ENCODE assay signal across 8 mouse cellular contexts in genomic region chr10:80053831-80054815, GRCm38 (mm10). TPM values are rescaled to one million over a fixed set of nuclear protein-coding genes. Genes with fewer than 3 reads are reported as not detected.
DNase-seq lines count a peak whose midpoint lies in the region; ATAC-seq and TF ChIP-seq lines count a peak whose summit lies in the region.

No protein-coding gene starts in this region.

- TF ChIP-seq CTCF in MEL (IDR thresholded peaks at IDR 0.05 in 2 of 3, conservative IDR thresholded peaks at IDR 0.05 in 1 of 3; ENCODE audit: control insufficient read depth in 1 of 3, insufficient read depth in 1 of 3, low read depth in 2 of 3, low read length in 3 of 3, poor library complexity in 1 of 3, severe bottlenecking in 1 of 3), result peak in 2 of 3 experiments; percentile 26 to 52; a peak in 4 of 6 replicates

- WGBS in forebrain, embryonic 14.5 days, result 1% methylated on average over 77 of the region's 77 CpGs
- under 1% methylated on average over 76 of the region's 77 CpGs for WGBS in large intestine, adult 2 months

- H3K4me3 ChIP-seq in MEL (ENCODE audit: control insufficient read depth in 1 of 2, insufficient read depth in 1 of 2, low read depth in 2 of 2, low read length in 2 of 2), result peak overlapping the region; percentile 77
- H3K4me3 ChIP-seq in forebrain, embryonic 14.5 days (ENCODE audit: low read depth, low read length), result peak overlapping the region; percentile 72

- TF ChIP-seq RAD21 in MEL (IDR thresholded peaks at IDR 0.05; ENCODE audit: low read depth, low read length), result no peak

- H3K9ac ChIP-seq in MEL (ENCODE audit: control insufficient read depth, low read depth, low read length, poor library complexity, severe bottlenecking), result peak overlapping the region; percentile 89
- peak overlapping the region; percentile 90 for H3K9ac ChIP-seq in forebrain, embryonic 14.5 days (ENCODE audit: low read length)

- DNase-seq in MEL (ENCODE audit: low read depth, low spot score), result peak; percentile 69
- peak; percentile 66 for DNase-seq in cerebellum, adult 11 months
- peak; percentile 66 for DNase-seq in forebrain, embryonic 14.5 days (ENCODE audit: low spot score)
- DNase-seq in heart, postnatal 14 days, result peak; percentile 81 to 82
- peak; percentile 50 for DNase-seq in large intestine, adult 2 months (ENCODE audit: low read depth, low spot score)
- DNase-seq in lung, postnatal 14 days, result peak; percentile 80
- DNase-seq in ovary, postnatal 36 days (ENCODE audit: low spot score), result peak; percentile 79
- DNase-seq in thymus, postnatal 4 days, result peak; percentile 82

- H3K27ac ChIP-seq in MEL (ENCODE audit: control insufficient read depth, low read depth, low read length), result peak overlapping the region; percentile 67
- peak overlapping the region; percentile 92 for H3K27ac ChIP-seq in forebrain, embryonic 14.5 days (ENCODE audit: low read depth, low read length)

- H3K27me3 ChIP-seq in MEL (ENCODE audit: control insufficient read depth in 1 of 2, insufficient read depth in 2 of 2, low read length in 2 of 2), result no peaks in the 10 kb centered on the region
- no peaks in the 10 kb centered on the region for H3K27me3 ChIP-seq in forebrain, embryonic 14.5 days (replicated peaks; ENCODE audit: control insufficient read depth, insufficient read depth, low read length)

- peak overlapping the region; percentile 72 for H3K4me2 ChIP-seq in forebrain, embryonic 14.5 days (ENCODE audit: low read length)

- peaks cover 20% of the 10 kb centered on the region for H3K79me2 ChIP-seq in MEL (ENCODE audit: control insufficient read depth, insufficient read depth, low read length, poor library complexity)

- peaks cover 14 to 28% of the 10 kb centered on the region in 2 experiments for H3K4me1 ChIP-seq in MEL (ENCODE audit: control insufficient read depth in 1 of 2, insufficient read depth in 2 of 2, low read length in 2 of 2)
- peaks cover 9% of the 10 kb centered on the region for H3K4me1 ChIP-seq in forebrain, embryonic 14.5 days (ENCODE audit: control insufficient read depth, insufficient read depth, low read length)

- TF ChIP-seq EP300 in MEL (IDR thresholded peaks at IDR 0.05; ENCODE audit: low read depth in 1 of 2, low read length in 2 of 2), result no peak

- no peaks in the 10 kb centered on the region for H3K9me3 ChIP-seq in MEL (replicated peaks; ENCODE audit: insufficient read depth, low read length)
- no peaks in the 10 kb centered on the region for H3K9me3 ChIP-seq in forebrain, embryonic 14.5 days (replicated peaks; ENCODE audit: control insufficient read depth, low read length)

- no peak; a peak in 1 of 4 replicates for TF ChIP-seq POLR2A in MEL (IDR thresholded peaks at IDR 0.05; ENCODE audit: control insufficient read depth in 1 of 2, insufficient read depth in 1 of 2, low read depth in 1 of 2, low read length in 2 of 2, poor library complexity in 1 of 2)

- peak; percentile 38 for ATAC-seq in forebrain, embryonic 14.5 days

- peaks cover 0 to 30% of the 10 kb centered on the region in 2 experiments; a peak in 2 of 4 replicates for H3K36me3 ChIP-seq in MEL (ENCODE audit: control insufficient read depth in 1 of 2, insufficient read depth in 2 of 2, low read length in 2 of 2)
- H3K36me3 ChIP-seq in forebrain, embryonic 14.5 days (ENCODE audit: control insufficient read depth, insufficient read depth, low read length), result peaks cover 29% of the 10 kb centered on the region

- intact Hi-C loops in heart, postnatal 14 days (cut with DNase I), result loop anchor here (2.0 to 5.0 kb wide), 3 partner anchors 19 to 67 kb away; partner anchors contain the start of genes Cnn2 and Stk11

TF ChIP-seq in MEL, 35 proteins besides CTCF, POLR2A, EP300 and RAD21:
- TF ChIP-seq ZNF384 (IDR thresholded peaks at IDR 0.05; ENCODE audit: low read depth, low read length) (no peak), KAT2A (conservative IDR thresholded peaks at IDR 0.05; ENCODE audit: low read depth, low read length) (no peak; the same call in 1 of the 2 replicates), E2F4 (IDR thresholded peaks at IDR 0.05; ENCODE audit: borderline replicate concordance, low read depth, low read length) (no peak), JUND (IDR thresholded peaks at IDR 0.05; ENCODE audit: low read depth, low read length) (no peak), TBP (IDR thresholded peaks at IDR 0.05; ENCODE audit: low read depth, low read length) (0 out of 2 replicates have a peak, but pooled peaks have one; percentile 28), RCOR1 (IDR thresholded peaks at IDR 0.05; ENCODE audit: low read depth, low read length) (no peak), POLR2AphosphoS2 (IDR thresholded peaks at IDR 0.05; ENCODE audit: low read length) (0 out of 2 replicates have a peak, but pooled peaks have one; percentile 46), MXI1 (IDR thresholded peaks at IDR 0.05; ENCODE audit: low read depth, low read length) (peak; percentile 54; the same call in 1 of the 2 replicates), USF2 (IDR thresholded peaks at IDR 0.05; ENCODE audit: borderline replicate concordance in 1 of 2, insufficient read depth in 1 of 2, low read depth in 1 of 2, low read length in 2 of 2) (no peak), NELFE (IDR thresholded peaks at IDR 0.05; ENCODE audit: low read depth, low read length) (0 out of 2 replicates have a peak, but pooled peaks have one; percentile 13), SMC3 (IDR thresholded peaks at IDR 0.05; ENCODE audit: low read depth, low read length) (peak; percentile 21; the same call in 1 of the 2 replicates), MYC (IDR thresholded peaks at IDR 0.05; ENCODE audit: low read depth, low read length) (peak; percentile 51; the same call in 1 of the 2 replicates)
TF ChIP-seq in MEL: peak in this region for 6.

RNA-seq across cellular contexts. Expression of gene Gpx4, which starts 7.2 kb away (rescaled TPM):
- total RNA-seq in MEL (2012; rRNA removed), result 422 and 508 TPM in 2 replicates
- polyA plus RNA-seq in MEL (2012; ENCODE audit: insufficient read depth in 1 of 2, insufficient read length in 2 of 2, low read depth in 1 of 2, low replicate concordance in 2 of 2, missing spikeins in 1 of 2), result 100 to 1,000 TPM in 1 of 2 experiments, not detected in 1; 536 TPM
- 555 and 632 TPM in 2 replicates for polyA plus RNA-seq in forebrain, embryonic 14.5 days (2014; fragmentation: Nextera tagmentation; extraction: Ambion mirVana)
- 100 to 1,000 TPM; 636 to 681 TPM for total RNA-seq in heart, postnatal 14 days (2021)
- polyA plus RNA-seq in large intestine, adult 2 months (2012; rRNA removed), result 282 and 473 TPM in 2 replicates

RNA-seq across cellular contexts. Expression of gene Polr2e, which starts 14.5 kb away (rescaled TPM):
- total RNA-seq in MEL (2012; rRNA removed), result 156 and 169 TPM in 2 replicates
- polyA plus RNA-seq in MEL (2012; ENCODE audit: insufficient read depth in 1 of 2, insufficient read length in 2 of 2, low read depth in 1 of 2, low replicate concordance in 2 of 2, missing spikeins in 1 of 2), result 100 to 1,000 TPM; 258 to 279 TPM
- 205 and 219 TPM in 2 replicates for polyA plus RNA-seq in forebrain, embryonic 14.5 days (2014; fragmentation: Nextera tagmentation; extraction: Ambion mirVana)
- total RNA-seq in heart, postnatal 14 days (2021), result 10 to 100 TPM; 68.6 to 73.5 TPM
- 146 and 172 TPM in 2 replicates for polyA plus RNA-seq in large intestine, adult 2 months (2012; rRNA removed)

RNA-seq across cellular contexts. Expression of gene Arhgap45, which starts 37.7 kb away (rescaled TPM):
- total RNA-seq in MEL (2012; rRNA removed), result 25.2 and 26.2 TPM in 2 replicates
- polyA plus RNA-seq in MEL (2012; ENCODE audit: insufficient read depth in 1 of 2, insufficient read length in 2 of 2, low read depth in 1 of 2, low replicate concordance in 2 of 2, missing spikeins in 1 of 2), result 10 to 100 TPM in 1 of 2 experiments, not detected in 1; 53.6 TPM
- polyA plus RNA-seq in forebrain, embryonic 14.5 days (2014; fragmentation: Nextera tagmentation; extraction: Ambion mirVana), result 1.1 and 1.5 TPM in 2 replicates
- 10 to 100 TPM in 1 of 2 experiments, 1 to 10 TPM in 1; 4.9 to 11.3 TPM for total RNA-seq in heart, postnatal 14 days (2021)
- polyA plus RNA-seq in large intestine, adult 2 months (2012; rRNA removed), result 33.5 and 42.4 TPM in 2 replicates

RNA-seq across cellular contexts. Expression of gene Sbno2, which starts 51.2 kb away (rescaled TPM):
- total RNA-seq in MEL (2012; rRNA removed), result 14.6 and 15.8 TPM in 2 replicates
- 10 to 100 TPM in 1 of 2 experiments, not detected in 1; 29.0 TPM for polyA plus RNA-seq in MEL (2012; ENCODE audit: insufficient read depth in 1 of 2, insufficient read length in 2 of 2, low read depth in 1 of 2, low replicate concordance in 2 of 2, missing spikeins in 1 of 2)
- 8.1 and 11.1 TPM in 2 replicates for polyA plus RNA-seq in forebrain, embryonic 14.5 days (2014; fragmentation: Nextera tagmentation; extraction: Ambion mirVana)
- 10 to 100 TPM; 13.5 to 14.0 TPM for total RNA-seq in heart, postnatal 14 days (2021)
- 67.2 and 91.7 TPM in 2 replicates for polyA plus RNA-seq in large intestine, adult 2 months (2012; rRNA removed)

RNA-seq across cellular contexts. Expression of gene Abca7, which starts 57.8 kb away (rescaled TPM):
- total RNA-seq in MEL (2012; rRNA removed), result 7.4 and 7.7 TPM in 2 replicates
- polyA plus RNA-seq in MEL (2012; ENCODE audit: insufficient read depth in 1 of 2, insufficient read length in 2 of 2, low read depth in 1 of 2, low replicate concordance in 2 of 2, missing spikeins in 1 of 2), result 10 to 100 TPM in 1 of 2 experiments, not detected in 1; 16.8 TPM
- polyA plus RNA-seq in forebrain, embryonic 14.5 days (2014; fragmentation: Nextera tagmentation; extraction: Ambion mirVana), result 2.1 and 3.1 TPM in 2 replicates
- total RNA-seq in heart, postnatal 14 days (2021), result 1 to 10 TPM; 7.0 to 8.5 TPM
- 17.3 and 24.5 TPM in 2 replicates for polyA plus RNA-seq in large intestine, adult 2 months (2012; rRNA removed)

Comparison
In these comparisons a context has a peak if more than half of its experiments do, and no peak if none do; other contexts are left out.
1. Peak in every context shown above with its lines: DNase-seq, ATAC-seq, H3K4me3 ChIP-seq and H3K27ac ChIP-seq.